Mouse (Mus musculus) left cerebral cortex, adult 2 months (tissue): ENCODE data around the gene Epb41l4b. TPM values are rescaled to one million over a fixed set of nuclear protein-coding genes. Genes with fewer than 3 reads are reported as not detected.

Experiments
- DNase-seq, 2 experiments: peaks; one replicate each; pipeline ENCODE4 v3.0.0; 2021 to 2022; ENCODE audit warnings: low spot score in 2 of 2, mixed read lengths in 1 of 2; ENCODE audit errors: extremely low spot score in 1 of 2
- H3K27ac ChIP-seq: fragments of 200-600 bp; 2 replicates; pipeline ENCODE4 v1.8.1; 2022
- H3K4me3 ChIP-seq: fragments of 200-600 bp; 2 replicates; pipeline ENCODE4 v1.8.1; 2022
- CTCF ChIP-seq: fragments of 200-600 bp; IDR thresholded peaks from 2 replicates; pipeline ENCODE4 v1.8.1; 2022; ENCODE audit warnings: antibody characterized with exemption, mild to moderate bottlenecking, moderate library complexity
- intact Hi-C: fragments of 180-260 bp; cut with DNase I; formaldehyde crosslinking; loops from one replicate; pipeline ENCODE4 v1.15.1; 2025
- total RNA-seq, 2 experiments: library from RNA; stranded (reverse); gene quantifications; 2 replicates each; pipeline ENCODE4 v1.2.3; 2021

Gene Epb41l4b
- total RNA-seq, 2 experiments from 2014 or later = 37.7 to 42.8 TPM

DNA sequence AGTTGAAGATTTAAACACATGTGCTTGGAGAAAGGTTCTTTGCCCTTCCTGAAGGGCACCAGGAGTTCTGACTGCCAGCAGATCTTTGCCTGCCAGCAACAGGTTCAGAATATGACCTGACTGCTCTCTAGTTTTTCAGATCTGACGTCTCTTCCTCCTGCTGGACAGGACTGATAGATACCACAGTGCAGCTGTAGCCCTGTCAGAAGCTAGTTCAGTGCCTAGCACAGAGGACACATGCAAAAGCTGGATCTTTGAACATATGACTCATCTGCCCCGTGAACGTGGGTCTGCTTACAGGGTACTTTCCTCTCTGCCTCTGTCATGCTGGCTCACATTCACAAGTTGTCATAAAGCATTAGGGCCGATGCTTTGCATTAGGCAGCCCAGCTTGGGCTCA is 199.0 kb downstream of the Epb41l4b start:
- 0 out of 2 replicates have a peak overlapping the region, but pooled peaks have one; percentile 13 for H3K27ac ChIP-seq

DNA sequence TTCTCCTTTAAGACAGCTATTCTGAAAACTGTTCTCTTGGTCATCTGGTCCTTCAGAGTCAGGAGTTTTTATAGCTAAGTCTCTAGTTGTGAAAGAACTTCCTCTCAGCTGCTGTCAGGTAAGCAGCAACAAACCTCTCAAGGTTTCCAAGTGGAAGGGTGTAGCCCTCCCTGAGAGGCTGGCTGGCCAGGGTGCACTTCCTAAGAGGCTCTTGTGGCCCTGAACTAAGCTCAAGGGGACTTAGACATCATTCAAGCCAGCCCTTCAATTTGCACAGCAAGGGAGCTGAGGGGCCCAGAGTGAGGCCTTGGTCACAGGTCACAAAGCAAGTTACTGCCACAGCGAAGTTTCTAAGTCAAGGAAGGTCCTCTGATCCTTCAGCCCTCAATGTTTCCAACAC is 200.0 kb downstream of the Epb41l4b start:
- intact Hi-C loops = loop anchor here (5.0 kb wide), 1 partner anchor 76 kb away; the partner anchor contains the start of gene Ctnnal1
- no peak overlapping the region for H3K4me3 ChIP-seq
- DNase-seq = no peak
- TF ChIP-seq CTCF = no peak
- peak overlapping the region; percentile 71 for H3K27ac ChIP-seq

More for the DNA sequence above, 199.0 kb downstream of the Epb41l4b start:
- TF ChIP-seq CTCF = no peak
- no peak for DNase-seq
- intact Hi-C loops = loop anchor here (5.0 kb wide), 1 partner anchor 77 kb away; the partner anchor contains the start of gene Ctnnal1
- H3K4me3 ChIP-seq = no peak overlapping the region

GRCm38 (mm10) chr4:56942567-56942966 is 200.7 kb downstream of the Epb41l4b start:
- DNase-seq = no peak
- peak overlapping the region; percentile 71 for H3K27ac ChIP-seq
- intact Hi-C loops = loop anchor here (5.0 kb wide), 1 partner anchor 75 kb away; the partner anchor contains the start of gene Ctnnal1
- no peak for TF ChIP-seq CTCF
- no peak overlapping the region for H3K4me3 ChIP-seq

Other genes starting within 250 kb of the Epb41l4b start
- gene Tmem245, start 196.0 kb downstream of the Epb41l4b start, total RNA-seq = 10 to 100 TPM; 41.7 to 42.2 TPM
- gene Frrs1l, start 153.0 kb downstream of the Epb41l4b start, total RNA-seq = 100 to 1,000 TPM; 204 to 212 TPM
- gene Ptpn3, start 158.4 kb upstream of the Epb41l4b start, total RNA-seq = 10 to 100 TPM; 68.4 to 77.7 TPM